Mouse (Mus musculus) cerebellum, postnatal 10 days (tissue): Measurements from ENCODE around the gene Fmnl3.

Experiments
- DNase-seq, 2 experiments: peaks; one replicate each; pipeline ENCODE4 v3.0.0; 2021; ENCODE audit warnings: mixed read lengths in 2 of 2

The Fmnl3 gene

DNA sequence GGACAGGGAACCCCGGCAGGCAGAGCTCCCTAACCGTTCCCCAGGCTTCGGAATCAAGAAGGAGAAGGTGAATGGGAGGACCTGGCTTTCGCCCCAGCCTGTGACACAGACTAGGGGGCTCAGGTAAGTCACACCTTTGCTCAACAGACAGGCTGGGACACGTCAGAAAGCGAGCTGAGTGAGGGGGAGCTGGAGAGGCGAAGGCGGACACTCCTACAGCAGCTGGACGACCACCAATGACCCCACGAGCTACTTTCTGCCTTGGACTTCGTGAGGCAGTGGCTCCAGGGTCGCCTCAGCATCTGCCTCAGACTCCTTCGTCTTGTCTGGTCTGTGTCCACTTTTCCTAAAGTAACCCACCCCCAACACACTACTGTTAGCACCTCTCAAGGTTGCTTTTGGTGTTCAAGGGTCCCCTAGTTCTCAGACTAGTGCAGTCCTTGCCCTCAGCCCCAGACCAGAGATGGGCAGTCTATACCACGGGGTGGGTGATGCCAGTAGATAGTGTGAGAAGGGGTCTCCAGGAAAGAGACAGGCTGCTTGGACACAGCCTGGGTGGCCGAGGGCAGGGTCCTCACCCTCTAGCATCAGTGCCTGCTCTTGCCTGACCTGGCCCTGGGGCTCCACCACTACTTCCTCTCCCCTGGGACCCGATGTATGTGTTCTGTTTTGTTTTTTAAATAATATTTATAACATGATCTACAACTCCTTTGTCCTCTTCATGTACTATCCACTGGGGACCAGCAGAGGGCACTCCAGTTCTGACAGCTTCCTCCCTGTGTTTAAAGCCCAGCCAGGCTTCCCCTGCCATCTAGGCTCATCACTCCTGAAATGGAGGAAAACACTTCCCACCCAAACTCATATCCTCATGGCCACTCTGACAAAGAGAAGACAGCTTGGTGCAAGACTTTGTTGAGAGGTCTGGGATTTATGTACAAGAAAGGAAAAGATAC is 53.7 kb downstream of the Fmnl3 start:
- peak; percentile 89 to 92 for DNase-seq

DNA sequence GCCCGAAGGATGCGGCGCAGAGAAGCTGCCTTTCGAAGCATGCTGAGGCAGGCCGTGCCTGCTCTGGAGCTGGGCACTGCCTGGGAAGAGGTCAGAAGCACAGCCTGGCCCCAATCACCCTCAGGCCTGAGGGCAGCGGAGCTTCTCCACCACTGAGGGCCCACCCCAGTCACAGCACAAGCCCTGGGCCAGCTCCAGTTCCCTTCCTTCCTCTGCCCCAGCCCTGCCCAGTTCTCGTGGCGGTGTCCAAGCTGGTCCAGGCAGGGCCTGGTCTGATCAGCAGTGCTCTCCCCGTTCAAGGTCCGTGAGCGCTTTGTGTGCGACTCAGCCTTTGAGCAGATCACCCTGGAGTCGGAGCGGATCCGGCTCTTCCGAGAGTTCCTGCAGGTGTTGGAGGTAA is 55.4 kb downstream of the Fmnl3 start:
- no peak for DNase-seq

DNA sequence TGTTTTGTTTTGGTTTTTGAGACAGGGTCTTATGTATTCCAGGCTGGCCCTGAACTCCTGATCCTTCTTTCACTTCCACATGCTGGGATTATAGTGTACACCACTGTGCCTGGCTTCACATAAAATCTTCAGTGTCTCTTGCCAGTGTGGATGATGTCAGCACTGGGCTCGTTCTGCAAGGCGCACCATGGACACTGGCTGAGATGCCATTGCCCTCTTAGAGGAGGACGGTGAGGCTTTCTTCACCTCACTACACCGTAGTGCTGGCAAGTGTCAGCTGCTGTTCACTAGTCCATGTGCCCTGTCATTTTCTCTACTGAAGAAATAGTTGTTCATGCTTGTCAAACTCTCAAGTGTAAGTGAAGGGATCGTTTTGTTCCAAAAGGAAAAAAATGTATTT is 59.7 kb downstream of the Fmnl3 start:
- DNase-seq, result no peak

GRCm38 (mm10) chr15:99309549-99309948 is 60.7 kb downstream of the Fmnl3 start:
- no peak for DNase-seq

DNA sequence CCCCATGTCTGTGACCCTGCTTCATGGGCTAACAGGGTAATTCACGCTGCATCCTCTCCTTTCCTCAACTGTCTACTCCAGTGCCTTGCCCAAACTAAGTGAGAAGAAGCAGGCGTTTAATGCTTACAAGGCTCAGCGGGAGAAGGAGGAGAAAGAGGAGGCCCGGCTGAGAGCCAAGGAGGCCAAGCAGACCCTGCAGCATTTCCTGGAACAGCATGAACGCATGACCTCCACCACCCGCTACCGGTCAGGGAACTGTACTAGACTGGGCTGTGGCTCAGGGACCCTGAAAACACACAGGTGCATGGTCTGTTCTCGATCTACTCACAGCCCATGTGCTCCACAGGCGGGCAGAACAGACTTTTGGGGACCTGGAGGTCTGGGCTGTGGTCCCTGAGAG is 62.8 kb downstream of the Fmnl3 start:
- no peak for DNase-seq

GRCm38 (mm10) chr15:99296213-99296612 is 74.1 kb downstream of the Fmnl3 start:
- peak; percentile 42 to 51 for DNase-seq

GRCm38 (mm10) chr15:99295484-99295981 is 74.7 kb downstream of the Fmnl3 start, which contains the start of gene Fam186b:
TSS of gene Fam186b (minus strand) at chr15:99295888.
- DNase-seq, result peak; percentile 75 to 77

GRCm38 (mm10) chr15:99294813-99295374 is 75.4 kb downstream of the Fmnl3 start, which contains the start of gene Prpf40b:
TSS of gene Prpf40b (plus strand) at chr15:99295087.
- peak; percentile 97 to 98 for DNase-seq

DNA sequence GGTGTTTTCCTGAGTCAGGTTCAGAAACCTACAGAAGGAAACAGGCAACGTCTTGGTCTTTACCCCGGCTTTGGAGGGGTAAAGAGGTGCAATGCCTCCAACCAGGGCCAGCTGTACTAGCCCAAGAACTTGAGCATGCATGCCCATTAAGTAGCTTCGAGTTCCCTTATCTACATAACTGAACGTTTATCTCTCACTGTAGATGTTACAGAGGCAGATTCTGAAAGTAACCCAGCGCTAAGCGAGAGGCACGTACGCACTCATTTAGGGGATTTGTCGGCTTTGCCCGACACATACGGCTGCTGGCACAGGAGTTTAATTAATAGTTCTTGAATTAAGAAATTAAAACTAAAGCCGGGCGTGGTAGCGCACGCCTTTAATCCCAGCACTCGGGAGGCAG is 76.0 kb downstream of the Fmnl3 start:
- no peak for DNase-seq

GRCm38 (mm10) chr15:99290586-99290985 is 79.7 kb downstream of the Fmnl3 start:
- no peak for DNase-seq

GRCm38 (mm10) chr15:99285189-99285535 is 85.1 kb downstream of the Fmnl3 start:
- no peak for DNase-seq

DNA sequence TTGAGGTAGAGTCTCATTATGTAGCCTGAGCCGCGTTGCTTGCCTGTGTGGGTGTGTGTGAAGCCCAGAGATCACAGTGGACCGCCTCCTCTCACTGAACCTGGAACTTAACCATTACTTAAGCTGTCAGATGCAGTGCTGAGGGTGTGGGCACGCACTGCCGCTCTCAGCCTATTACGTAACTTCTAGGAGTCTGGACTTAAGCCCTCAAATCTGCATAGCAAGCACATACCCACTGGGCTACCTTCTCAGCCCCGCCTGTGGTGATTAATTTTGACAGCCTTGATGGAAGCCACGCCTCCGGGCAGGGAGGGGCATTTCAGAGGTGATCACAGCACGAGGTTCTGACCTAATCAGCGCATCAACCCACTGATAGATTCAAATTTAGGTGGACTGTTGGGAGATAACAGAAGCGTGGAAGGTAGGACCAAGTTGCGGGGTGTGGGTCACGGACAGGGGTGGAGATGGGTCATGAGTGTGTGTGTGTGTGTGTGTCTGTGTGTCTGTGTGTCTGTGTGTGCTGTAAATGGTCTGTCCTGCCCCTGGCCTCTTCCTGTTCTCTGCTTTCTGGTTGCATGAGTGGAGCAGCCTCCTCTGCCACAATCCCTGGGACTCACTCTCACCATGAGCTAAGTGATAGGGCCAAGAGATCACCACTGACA is 85.6 kb downstream of the Fmnl3 start:
- no peak for DNase-seq

DNA sequence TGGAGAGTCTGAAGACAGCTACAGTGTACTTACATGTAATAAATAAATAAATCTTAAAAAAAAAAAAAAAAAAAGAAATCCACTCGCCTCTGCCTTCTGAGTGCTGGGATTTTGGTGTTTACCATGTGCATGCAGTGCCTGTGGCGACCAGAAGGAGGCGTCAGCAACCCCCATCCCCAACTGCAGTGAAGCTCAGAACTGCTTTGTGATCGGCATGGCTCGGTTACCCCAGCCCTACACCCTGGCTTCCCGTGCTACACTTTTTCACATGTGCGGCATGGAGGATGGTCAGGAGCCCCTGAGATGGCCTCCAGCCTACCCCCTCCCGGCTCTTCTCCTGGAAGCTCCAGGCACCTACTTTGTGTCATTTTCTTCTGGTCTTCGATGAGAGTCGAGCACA is 86.8 kb downstream of the Fmnl3 start:
- no peak for DNase-seq

DNA sequence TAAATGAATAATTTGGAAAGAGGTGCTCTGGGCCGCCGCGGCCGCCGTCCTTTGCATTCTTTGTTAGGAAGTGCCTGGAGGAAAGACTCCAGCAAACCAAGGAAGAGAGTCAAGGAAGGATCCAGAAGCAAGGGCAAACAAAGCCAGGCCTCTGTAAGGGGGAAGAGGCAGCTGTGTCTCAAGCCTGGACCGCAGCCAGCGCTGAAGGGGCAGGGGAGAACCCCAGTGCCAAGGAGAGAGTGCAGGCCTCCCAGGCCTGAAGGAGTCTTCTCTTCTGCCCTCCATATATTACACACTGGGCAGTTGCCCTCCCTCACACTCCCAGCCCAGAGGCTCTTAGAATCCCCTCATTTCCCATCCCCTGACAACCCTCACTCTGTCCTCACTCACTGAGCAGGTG is 92.0 kb downstream of the Fmnl3 start:
- peak; percentile 48 to 62 for DNase-seq

DNA sequence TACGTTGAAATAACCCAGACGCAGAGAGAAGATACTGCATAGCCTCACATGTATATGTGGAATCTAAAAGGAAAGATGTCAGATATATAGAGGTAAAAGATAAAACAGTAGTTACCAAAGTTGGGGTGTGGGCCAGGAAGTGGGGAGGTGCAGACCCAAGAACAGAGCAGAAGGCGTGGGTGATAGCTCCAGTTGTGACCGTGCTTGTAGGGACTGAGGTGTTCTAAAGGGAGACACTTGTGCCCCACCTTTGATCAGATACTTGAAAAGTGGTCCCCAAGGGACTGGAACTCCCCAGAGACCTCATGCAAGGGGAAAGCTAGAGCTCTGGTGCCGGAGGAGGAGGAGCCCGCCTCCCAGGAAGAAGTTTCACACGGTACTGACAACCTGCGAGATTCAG is 94.2 kb downstream of the Fmnl3 start:
- DNase-seq, result no peak
